Mouse (Mus musculus): ENCODE results near the gene Jarid2. TPM values are rescaled to one million over a fixed set of nuclear protein-coding genes. Genes with fewer than 3 reads are reported as not detected.

The Jarid2 gene
- polyA plus RNA-seq, 2 experiments, result 22.8 to 29.9 TPM

- ATAC-seq (ENCODE audit: low FRiP score, low read depth) (no peak), DNase-seq (ENCODE audit: low spot score) (no peak)
- Histone ChIP-seq H3K4me3 (replicated peaks; ENCODE audit: low read length) (no peak overlapping the region), H3K27me3 (ENCODE audit: control insufficient read depth, insufficient read depth, low read length) (no peaks in the 10 kb centered on the region), H3K9ac (ENCODE audit: low read depth, low read length, severe bottlenecking) (no peak overlapping the region), H3K9me3 (ENCODE audit: control insufficient read depth, low read length) (no peaks in the 10 kb centered on the region), H3K4me2 (replicated peaks; ENCODE audit: low read depth, low read length, severe bottlenecking) (no peak overlapping the region), H3K27ac (replicated peaks; ENCODE audit: low read depth, low read length) (no peak overlapping the region), H3K4me1 (ENCODE audit: control insufficient read depth, insufficient read depth, low read length) (peaks cover 9% of the 10 kb centered on the region; the same call in 1 of the 2 replicates), H3K36me3 (ENCODE audit: control insufficient read depth, insufficient read depth, low read length) (peaks cover 14% of the 10 kb centered on the region; the same call in 1 of the 2 replicates)
- 69% methylated on average over 18 of the region's 18 CpGs for WGBS
- no peak for TF ChIP-seq POLR2A (IDR thresholded peaks at IDR 0.05; ENCODE audit: borderline replicate concordance, extremely low read depth, insufficient read depth, insufficient read length)
These were observed 203.3 kb downstream of the Jarid2 start for GRCm38 (mm10) chr13:44932307-44933264.

- no peak overlapping the region for H3K4me3 ChIP-seq (replicated peaks; ENCODE audit: low read length)
- peaks cover 14% of the 10 kb centered on the region; the same call in 1 of the 2 replicates for H3K36me3 ChIP-seq (ENCODE audit: control insufficient read depth, insufficient read depth, low read length)
- WGBS, result 71% methylated on average over 7 of the region's 7 CpGs
- no peaks in the 10 kb centered on the region for H3K9me3 ChIP-seq (ENCODE audit: control insufficient read depth, low read length)
- no peak for DNase-seq (ENCODE audit: low spot score)
- ATAC-seq (ENCODE audit: low FRiP score, low read depth), result no peak
- no peak for TF ChIP-seq POLR2A (IDR thresholded peaks at IDR 0.05; ENCODE audit: borderline replicate concordance, extremely low read depth, insufficient read depth, insufficient read length)
- H3K4me2 ChIP-seq (replicated peaks; ENCODE audit: low read depth, low read length, severe bottlenecking), result no peak overlapping the region
- H3K27me3 ChIP-seq (ENCODE audit: control insufficient read depth, insufficient read depth, low read length), result no peaks in the 10 kb centered on the region
- H3K4me1 ChIP-seq (ENCODE audit: control insufficient read depth, insufficient read depth, low read length), result peaks cover 9% of the 10 kb centered on the region; the same call in 1 of the 2 replicates
- no peak overlapping the region for H3K9ac ChIP-seq (ENCODE audit: low read depth, low read length, severe bottlenecking)
- no peak overlapping the region for H3K27ac ChIP-seq (replicated peaks; ENCODE audit: low read depth, low read length)
These were observed 204.3 kb downstream of the Jarid2 start for GRCm38 (mm10) chr13:44933575-44933974.

- 91% methylated on average over 3 of the region's 3 CpGs for WGBS
- Histone ChIP-seq H3K4me1 (ENCODE audit: control insufficient read depth, insufficient read depth, low read length) (peaks cover 7% of the 10 kb centered on the region), H3K27ac (replicated peaks; ENCODE audit: low read depth, low read length) (no peak overlapping the region), H3K27me3 (ENCODE audit: control insufficient read depth, insufficient read depth, low read length) (no peaks in the 10 kb centered on the region), H3K36me3 (ENCODE audit: control insufficient read depth, insufficient read depth, low read length) (0 out of 2 replicates have a peak, but pooled peaks cover 4% of the 10 kb centered on the region), H3K4me2 (replicated peaks; ENCODE audit: low read depth, low read length, severe bottlenecking) (no peak overlapping the region), H3K4me3 (replicated peaks; ENCODE audit: low read length) (no peak overlapping the region), H3K9me3 (ENCODE audit: control insufficient read depth, low read length) (no peaks in the 10 kb centered on the region), H3K9ac (ENCODE audit: low read depth, low read length, severe bottlenecking) (no peak overlapping the region)
- no peak for TF ChIP-seq POLR2A (IDR thresholded peaks at IDR 0.05; ENCODE audit: borderline replicate concordance, extremely low read depth, insufficient read depth, insufficient read length)
- DNase-seq (ENCODE audit: low spot score), result no peak
- no peak for ATAC-seq (ENCODE audit: low FRiP score, low read depth)
These were observed 208.4 kb downstream of the Jarid2 start for GRCm38 (mm10) chr13:44937681-44938080.

GRCm38 (mm10) chr13:44939326-44940035, 210.2 kb downstream of the Jarid2 start:
- no peak for DNase-seq (ENCODE audit: low spot score)
- Histone ChIP-seq H3K9me3 (ENCODE audit: control insufficient read depth, low read length) (no peaks in the 10 kb centered on the region), H3K27me3 (ENCODE audit: control insufficient read depth, insufficient read depth, low read length) (no peaks in the 10 kb centered on the region), H3K9ac (ENCODE audit: low read depth, low read length, severe bottlenecking) (no peak overlapping the region), H3K4me1 (ENCODE audit: control insufficient read depth, insufficient read depth, low read length) (no peaks in the 10 kb centered on the region; the same call in 1 of the 2 replicates), H3K36me3 (ENCODE audit: control insufficient read depth, insufficient read depth, low read length) (0 out of 2 replicates have a peak, but pooled peaks cover 9% of the 10 kb centered on the region), H3K27ac (replicated peaks; ENCODE audit: low read depth, low read length) (no peak overlapping the region), H3K4me2 (replicated peaks; ENCODE audit: low read depth, low read length, severe bottlenecking) (no peak overlapping the region), H3K4me3 (replicated peaks; ENCODE audit: low read length) (no peak overlapping the region)
- TF ChIP-seq POLR2A (IDR thresholded peaks at IDR 0.05; ENCODE audit: borderline replicate concordance, extremely low read depth, insufficient read depth, insufficient read length), result no peak
- 79% methylated on average over 8 of the region's 8 CpGs for WGBS
- ATAC-seq (ENCODE audit: low FRiP score, low read depth), result no peak

- Histone ChIP-seq H3K4me2 (replicated peaks; ENCODE audit: low read depth, low read length, severe bottlenecking) (no peak overlapping the region), H3K36me3 (ENCODE audit: control insufficient read depth, insufficient read depth, low read length) (0 out of 2 replicates have a peak, but pooled peaks cover 4% of the 10 kb centered on the region), H3K27ac (replicated peaks; ENCODE audit: low read depth, low read length) (no peak overlapping the region), H3K27me3 (ENCODE audit: control insufficient read depth, insufficient read depth, low read length) (no peaks in the 10 kb centered on the region), H3K9me3 (ENCODE audit: control insufficient read depth, low read length) (no peaks in the 10 kb centered on the region), H3K4me3 (replicated peaks; ENCODE audit: low read length) (no peak overlapping the region), H3K9ac (ENCODE audit: low read depth, low read length, severe bottlenecking) (no peak overlapping the region), H3K4me1 (ENCODE audit: control insufficient read depth, insufficient read depth, low read length) (peaks cover 8% of the 10 kb centered on the region)
- no peak for ATAC-seq (ENCODE audit: low FRiP score, low read depth)
- DNase-seq (ENCODE audit: low spot score), result no peak
- TF ChIP-seq POLR2A (IDR thresholded peaks at IDR 0.05; ENCODE audit: borderline replicate concordance, extremely low read depth, insufficient read depth, insufficient read length), result no peak
- 78% methylated on average over 2 of the region's 2 CpGs for WGBS
These were observed 214.3 kb downstream of the Jarid2 start for GRCm38 (mm10) chr13:44943618-44944017.
